25 mouse cellular contexts compared by ENCODE assay signal in genomic region chr16:91381606-91382005, GRCm38 (mm10). TPM values are rescaled to one million over a fixed set of nuclear protein-coding genes. Genes with fewer than 3 reads are reported as not detected.
"Had no signal": no experiment of that assay in that cellular context is flagged by ENCODE, and none has a peak within 500 bp of the region (broad histone marks: within the 10 kb centered on the region; RNA-seq: fewer than 3 reads in every experiment).

No protein-coding gene starts in this region.

- H3K4me3 ChIP-seq: limb, embryonic 12.5 days; limb, embryonic 15.5 days; lung, embryonic 15.5 days had no signal

- DNase-seq: kidney, adult 18-20 months; kidney, postnatal 10 days; left cerebral cortex, postnatal 4 days; lung, adult 18-20 months; lung, postnatal 10 days; lung, postnatal 36 days; midbrain, embryonic 14.5 days; spleen, adult 18-20 months; thymus, adult 18-20 months; thymus, postnatal 36 days had no signal

- H3K27ac ChIP-seq: limb, embryonic 12.5 days; limb, embryonic 15.5 days; liver, embryonic 14.5 days; lung, embryonic 15.5 days had no signal

- H3K27me3 ChIP-seq: limb, embryonic 12.5 days; limb, embryonic 15.5 days; lung, embryonic 15.5 days had no signal

- H3K9me3 ChIP-seq: limb, embryonic 12.5 days; limb, embryonic 15.5 days; lung, embryonic 15.5 days had no signal

- H3K4me2 ChIP-seq: limb, embryonic 12.5 days; limb, embryonic 15.5 days; lung, embryonic 15.5 days; midbrain, embryonic 11.5 days had no signal

- H3K9ac ChIP-seq: limb, embryonic 12.5 days; limb, embryonic 15.5 days; liver, embryonic 14.5 days; lung, embryonic 15.5 days had no signal

RNA-seq across cellular contexts. Expression of gene Gm21970, which starts 9.9 kb away (rescaled TPM):
- total RNA-seq: left cerebral cortex, adult 8-10 months; left cerebral cortex, postnatal 14 days; left cerebral cortex, postnatal 4 days; megakaryocyte progenitor cell, adult 5-6 weeks; megakaryocyte-erythroid progenitor cell, adult 5-6 weeks; midbrain, postnatal 0 days had no signal
- polyA plus RNA-seq: kidney, embryonic 14.5 days; limb, embryonic 12.5 days; limb, embryonic 15.5 days; lung, embryonic 15.5 days; midbrain, embryonic 11.5 days; midbrain, embryonic 14.5 days; midbrain, postnatal 0 days; neural tube, embryonic 11.5 days; neural tube, embryonic 14.5 days; stomach, embryonic 16.5 days; testis, adult 2 months had no signal
